Mouse (Mus musculus): ENCODE measurements around the gene Nav2.

Nav2 gene

DNA sequence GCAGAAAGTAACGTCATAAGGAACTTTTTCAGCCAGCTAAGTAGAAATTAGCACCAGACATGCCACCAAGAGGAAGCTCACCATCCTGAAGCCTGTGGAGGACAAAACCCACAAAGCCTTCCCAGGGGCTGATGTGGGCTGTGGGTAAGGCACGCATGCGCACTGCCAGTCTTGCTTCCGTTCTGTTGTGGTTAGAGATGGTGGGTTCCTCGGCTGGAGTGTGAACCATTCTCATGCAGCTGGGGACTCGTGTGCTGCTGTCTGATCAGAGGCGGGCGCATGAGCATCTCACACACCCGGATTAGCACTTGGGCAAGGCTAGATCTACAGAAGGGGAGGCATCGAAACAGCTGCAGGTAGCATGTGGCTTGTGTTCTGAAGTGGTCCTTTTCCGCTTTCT is 29.0 kb downstream of the Nav2 start:
- no peak for DNase-seq (ENCODE audit: low spot score)

DNA sequence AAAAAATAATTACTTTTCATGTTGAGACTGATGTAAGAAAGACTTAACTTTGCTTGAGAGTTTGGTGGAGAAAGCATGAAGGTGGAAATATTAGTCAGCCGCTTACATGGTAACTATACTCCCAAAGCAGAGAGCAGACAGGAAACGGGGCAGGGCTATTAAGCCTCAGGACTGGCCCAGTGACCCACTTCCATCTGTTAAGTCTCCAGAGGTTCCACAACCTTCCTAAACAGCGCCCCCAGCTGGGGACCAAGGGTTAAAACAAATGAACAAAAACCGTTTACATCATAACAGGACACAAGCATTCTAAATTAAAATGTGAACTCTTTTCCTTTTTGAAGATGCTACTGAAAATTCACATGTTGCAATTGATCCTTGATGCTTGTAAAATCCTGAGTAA is 29.7 kb downstream of the Nav2 start:
- DNase-seq (ENCODE audit: low spot score), result no peak

DNA sequence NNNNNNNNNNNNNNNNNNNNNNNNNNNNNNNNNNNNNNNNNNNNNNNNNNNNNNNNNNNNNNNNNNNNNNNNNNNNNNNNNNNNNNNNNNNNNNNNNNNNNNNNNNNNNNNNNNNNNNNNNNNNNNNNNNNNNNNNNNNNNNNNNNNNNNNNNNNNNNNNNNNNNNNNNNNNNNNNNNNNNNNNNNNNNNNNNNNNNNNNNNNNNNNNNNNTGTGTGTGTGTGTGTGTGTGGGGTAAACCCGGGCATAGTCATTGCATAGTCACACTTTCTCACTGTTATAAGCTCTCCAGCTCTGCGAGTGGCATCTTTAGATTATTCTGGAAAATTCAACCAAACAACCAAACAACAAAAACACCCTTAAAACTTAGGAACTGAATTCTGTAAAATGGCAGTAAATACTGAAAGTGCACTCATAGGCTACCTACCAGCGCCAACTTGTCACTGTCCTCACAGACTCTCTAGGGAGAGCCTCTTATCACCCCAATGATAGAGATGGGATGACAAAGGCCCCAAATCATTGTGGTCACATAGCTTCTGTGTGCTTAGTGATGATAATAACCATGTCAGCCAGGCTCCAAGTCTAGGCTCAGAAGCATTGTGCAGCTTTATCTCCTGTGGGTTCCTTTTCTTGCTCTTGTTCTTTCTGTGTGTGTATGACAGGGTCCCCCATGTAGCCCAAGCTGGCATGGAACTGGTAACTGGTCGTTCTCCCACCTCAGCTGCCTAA is 40.0 kb downstream of the Nav2 start:
- no peak for DNase-seq (ENCODE audit: low spot score)

DNA sequence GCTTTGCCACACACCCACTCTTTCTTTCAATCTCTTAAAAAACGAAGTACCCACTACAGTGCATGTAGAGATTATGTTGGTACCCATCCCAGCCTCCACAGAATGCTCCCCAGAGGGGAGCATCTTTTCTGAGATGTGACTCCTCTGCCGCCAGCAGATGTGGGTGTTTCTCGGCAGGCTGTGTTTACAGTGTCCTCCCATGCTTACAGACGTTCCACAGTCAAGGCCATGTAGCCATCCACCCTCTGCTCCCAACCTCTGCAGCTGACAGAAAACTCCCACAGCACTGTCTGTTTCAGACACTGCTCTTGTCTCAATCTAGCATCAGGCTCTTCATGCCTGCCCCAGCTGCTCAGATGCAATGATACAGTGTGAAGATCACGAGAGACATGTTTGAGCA is 46.0 kb downstream of the Nav2 start:
- no peak for DNase-seq (ENCODE audit: low spot score)

DNA sequence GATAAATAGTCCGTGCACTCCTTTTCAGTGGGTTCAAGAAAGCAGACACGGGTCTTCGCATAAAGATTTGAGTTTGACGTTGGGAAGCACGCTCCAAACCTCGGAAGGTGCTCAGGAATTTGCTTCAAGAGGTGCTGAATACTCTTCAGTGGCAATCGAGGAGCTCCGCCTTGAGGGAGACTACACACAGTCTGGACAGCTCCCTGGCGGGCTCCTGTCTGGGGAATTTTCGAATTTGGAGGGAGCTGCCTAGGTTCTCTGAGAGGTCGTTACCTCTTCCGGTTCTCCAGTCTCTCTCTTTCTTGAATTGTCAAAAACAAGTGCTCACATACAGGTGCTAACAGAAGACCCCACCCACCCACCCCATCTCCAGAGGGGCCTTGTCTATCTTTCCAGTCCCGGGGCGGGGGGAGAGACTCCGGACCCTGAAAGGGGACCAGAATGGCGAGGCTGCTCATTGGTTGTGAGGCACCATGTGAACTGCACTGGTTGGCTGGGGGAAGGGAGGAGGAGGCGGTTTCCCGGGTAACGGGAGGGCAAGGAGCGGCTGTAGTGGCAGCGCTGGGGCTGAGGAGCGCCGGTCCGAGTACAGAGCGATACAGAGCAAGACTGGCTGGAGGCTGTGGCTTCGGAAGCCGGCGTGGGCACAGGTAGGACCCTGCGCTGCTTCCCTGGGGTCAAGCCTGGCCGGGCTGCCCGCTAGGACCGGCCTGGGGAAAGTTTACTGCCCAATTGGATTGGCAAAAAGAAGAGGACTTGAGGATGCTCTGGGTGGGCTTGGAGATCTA is 50.2 kb downstream of the Nav2 start:
- peak; percentile 74 for DNase-seq (ENCODE audit: low spot score)

DNA sequence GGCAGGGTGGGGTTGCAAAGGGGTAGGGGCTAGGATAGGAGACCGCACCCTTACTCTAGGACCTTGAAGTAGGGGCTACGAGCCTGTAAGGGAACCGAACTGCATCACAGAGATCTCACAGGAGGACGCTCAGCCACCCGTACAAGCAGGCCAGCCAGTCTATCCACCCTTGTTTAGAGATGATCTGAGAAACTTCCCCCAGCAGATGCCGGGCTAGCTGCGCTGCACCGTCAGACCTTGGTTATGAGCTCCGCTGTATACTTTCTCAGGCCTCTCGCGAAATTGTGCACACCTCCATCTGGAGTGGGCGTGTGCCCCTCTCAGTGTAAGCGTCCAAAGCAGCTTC is 50.8 kb downstream of the Nav2 start:
- DNase-seq (ENCODE audit: low spot score), result no peak

DNA sequence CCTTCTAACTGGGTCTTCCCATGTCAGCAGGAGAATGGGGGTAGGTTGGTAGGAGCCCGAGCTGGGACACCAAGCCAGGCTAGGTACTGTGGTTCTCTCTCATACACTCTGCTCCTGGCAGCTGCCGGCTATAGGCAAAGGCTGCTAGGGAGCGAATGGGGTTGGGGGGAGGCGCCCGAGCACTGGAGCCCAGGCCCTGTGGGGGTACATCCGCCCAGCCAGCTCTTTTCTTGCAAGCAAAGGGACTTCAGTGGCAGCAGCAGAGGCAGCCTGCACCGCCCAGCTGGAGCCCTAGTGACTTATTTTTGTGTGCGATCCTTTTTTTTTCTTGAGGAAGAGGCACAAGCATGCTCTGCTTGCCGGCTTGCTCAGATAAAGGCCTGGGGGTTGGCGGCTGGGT is 51.6 kb downstream of the Nav2 start:
- DNase-seq (ENCODE audit: low spot score), result no peak

DNA sequence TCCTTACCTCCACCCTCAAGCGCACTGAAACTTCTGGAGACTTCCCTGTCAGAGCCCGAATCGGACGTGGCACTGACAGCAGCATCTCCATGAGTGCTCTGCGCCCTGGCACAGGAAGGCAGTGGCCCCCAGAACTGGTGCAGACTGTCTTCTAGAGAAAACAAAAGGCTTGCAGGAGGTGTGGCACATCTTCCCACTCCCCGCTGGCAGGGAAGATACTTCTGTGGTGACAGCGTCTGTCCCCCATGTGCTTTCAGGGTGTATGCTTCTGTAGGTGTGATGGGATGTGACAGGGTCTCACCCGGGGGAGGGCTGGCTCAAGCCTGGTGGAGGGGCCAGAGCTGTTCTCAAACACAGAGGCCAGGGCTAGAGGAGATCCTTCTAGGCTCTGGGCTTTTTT is 53.0 kb downstream of the Nav2 start:
- DNase-seq (ENCODE audit: low spot score), result no peak

DNA sequence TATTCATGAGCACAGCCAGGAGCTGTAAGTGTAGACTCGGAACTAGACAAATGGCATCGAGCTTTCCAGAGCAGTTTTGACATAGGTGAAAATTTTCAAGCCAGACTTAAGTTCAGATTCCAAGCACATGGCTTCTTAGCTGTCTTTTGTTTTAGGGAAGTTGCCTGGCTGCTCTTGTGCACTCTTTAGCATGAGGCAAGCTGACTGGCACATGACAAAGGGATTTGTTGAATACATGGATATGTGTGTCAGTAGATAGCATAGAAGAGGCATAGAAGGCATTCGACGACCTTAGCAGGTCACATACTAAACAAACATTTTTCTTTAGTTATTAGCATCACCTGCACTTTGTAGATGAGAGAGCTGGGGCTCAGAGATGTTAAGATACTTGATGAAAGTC is 53.4 kb downstream of the Nav2 start:
- DNase-seq (ENCODE audit: low spot score), result no peak

DNA sequence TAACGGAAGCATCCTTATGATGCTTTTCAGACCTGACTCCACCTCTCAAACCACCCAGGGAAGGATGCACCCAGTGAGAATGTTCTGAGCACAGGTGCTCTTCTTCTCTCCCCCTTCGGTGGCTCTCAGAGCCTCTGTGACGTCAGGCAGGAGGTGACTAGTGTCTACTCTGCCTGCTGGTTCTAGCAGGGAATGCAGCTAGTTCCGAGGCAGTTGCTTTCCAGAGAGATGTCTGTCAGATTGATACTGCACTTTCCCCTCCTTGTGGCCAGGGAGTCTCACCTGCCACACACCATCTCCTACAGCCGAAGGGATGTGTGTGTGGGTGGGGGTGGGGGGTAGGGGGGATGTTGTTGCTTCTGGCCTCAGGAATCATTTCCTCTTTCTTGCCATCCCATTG is 54.6 kb downstream of the Nav2 start:
- DNase-seq (ENCODE audit: low spot score), result no peak

DNA sequence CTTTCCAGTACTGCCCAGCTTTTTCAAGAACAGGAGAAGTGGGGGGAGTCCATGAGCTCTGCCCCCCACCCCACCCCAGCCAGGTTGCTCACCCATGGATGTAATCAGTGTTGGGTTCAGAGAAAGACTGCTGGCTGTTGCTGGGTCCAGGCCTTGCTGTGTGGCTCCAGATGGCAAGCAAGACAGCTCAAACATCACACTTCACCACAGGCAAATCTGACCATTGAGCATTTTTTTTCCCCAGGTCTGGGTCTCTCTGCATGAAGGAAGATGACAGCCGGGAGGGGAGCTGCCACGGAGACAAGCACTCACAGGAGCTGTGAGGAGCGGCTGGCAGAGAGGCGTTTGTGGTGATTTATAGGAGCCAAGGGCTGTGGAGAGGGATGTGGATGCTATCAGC is 55.0 kb downstream of the Nav2 start:
- no peak for DNase-seq (ENCODE audit: low spot score)

DNA sequence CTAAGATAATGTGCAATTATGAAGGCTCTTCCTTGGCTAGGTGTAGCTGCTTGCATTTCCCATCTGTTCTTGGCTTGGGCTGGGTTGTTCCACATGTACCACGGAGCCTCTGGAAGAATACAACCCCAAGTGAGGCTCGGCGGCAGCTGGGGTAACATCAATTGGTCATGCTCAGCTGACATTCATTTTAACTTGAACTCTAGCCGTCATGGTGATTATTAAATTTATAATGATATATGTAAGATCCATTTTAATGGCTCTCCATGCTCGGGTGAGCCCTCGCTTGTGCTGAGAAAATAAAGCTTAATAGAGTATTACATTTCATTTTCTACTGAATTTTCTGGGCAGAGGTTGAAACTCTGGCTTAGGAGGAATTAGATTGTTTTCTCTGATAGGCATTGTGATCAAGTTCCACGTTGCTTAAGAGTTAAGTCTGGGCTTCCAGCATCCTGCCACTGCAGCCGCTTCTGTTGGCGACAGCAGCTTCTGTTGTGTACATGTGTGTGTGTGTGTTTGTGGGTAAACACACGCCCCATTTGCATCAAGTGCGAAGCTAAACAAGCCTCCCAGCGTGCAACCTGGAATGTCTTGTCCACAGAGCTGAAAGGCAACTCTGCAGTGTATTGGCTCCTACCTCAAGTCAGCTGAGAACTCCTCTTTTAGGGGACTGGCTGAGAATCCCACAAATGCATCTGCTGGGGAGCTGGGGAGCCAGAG is 57.4 kb downstream of the Nav2 start:
- no peak for DNase-seq (ENCODE audit: low spot score)

DNA sequence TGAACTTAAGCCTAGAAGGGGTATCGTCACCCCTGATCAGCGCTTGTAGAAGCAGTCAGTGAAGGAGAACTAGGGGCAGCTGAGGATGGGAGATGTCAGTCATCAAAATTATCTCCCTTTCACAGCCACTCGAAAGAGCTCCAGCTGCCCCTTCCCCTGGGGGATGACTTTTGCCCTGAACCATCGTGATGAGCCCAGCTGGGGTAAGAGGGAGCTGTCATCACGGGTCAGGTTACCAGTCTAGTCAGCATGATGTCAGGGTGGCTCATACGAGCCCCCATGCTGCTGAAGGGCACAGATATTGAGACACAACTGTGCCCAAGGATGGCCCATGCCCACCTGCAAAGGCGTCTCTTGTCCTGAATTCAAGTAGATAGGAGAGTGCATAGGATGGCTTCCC is 72.5 kb downstream of the Nav2 start:
- no peak for DNase-seq (ENCODE audit: low spot score)

DNA sequence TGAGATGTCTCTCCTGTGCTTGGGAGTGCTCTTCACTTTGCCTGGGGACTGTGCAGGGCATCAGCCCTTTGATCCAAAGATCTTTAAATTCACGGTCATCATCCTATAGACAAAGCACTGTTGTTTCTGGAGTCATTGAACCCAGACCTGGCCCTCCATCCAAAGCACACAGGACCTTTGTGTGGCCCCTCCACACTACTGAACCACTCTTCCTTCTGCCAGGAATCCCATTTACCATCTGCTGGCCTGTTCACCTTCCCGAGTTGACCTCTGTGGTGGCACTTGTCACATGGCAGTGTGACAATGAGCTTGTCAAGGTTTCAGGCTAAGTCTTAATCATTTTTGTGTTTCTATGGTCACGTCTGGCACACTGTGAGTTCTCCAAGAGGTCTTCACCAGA is 73.3 kb downstream of the Nav2 start:
- no peak for DNase-seq (ENCODE audit: low spot score)

DNA sequence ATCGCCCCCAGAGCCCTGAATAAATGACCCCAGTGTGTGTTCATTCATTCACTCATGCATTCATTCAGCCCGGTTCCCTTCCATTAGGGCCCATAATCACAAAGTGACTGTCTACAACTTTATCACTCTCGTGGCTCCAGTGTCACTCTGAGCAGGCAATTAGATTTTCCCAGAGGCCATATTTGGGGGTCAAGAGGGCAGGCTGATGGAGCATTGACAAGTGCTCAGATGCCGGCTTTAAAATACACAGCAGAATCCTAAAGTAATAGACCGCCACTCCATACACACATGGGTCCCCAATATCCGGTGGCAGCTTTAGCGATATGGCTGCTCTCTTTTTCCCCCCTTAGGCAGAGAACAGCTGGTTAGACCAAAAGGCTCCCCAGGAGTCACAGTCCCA is 74.1 kb downstream of the Nav2 start:
- no peak for DNase-seq (ENCODE audit: low spot score)

DNA sequence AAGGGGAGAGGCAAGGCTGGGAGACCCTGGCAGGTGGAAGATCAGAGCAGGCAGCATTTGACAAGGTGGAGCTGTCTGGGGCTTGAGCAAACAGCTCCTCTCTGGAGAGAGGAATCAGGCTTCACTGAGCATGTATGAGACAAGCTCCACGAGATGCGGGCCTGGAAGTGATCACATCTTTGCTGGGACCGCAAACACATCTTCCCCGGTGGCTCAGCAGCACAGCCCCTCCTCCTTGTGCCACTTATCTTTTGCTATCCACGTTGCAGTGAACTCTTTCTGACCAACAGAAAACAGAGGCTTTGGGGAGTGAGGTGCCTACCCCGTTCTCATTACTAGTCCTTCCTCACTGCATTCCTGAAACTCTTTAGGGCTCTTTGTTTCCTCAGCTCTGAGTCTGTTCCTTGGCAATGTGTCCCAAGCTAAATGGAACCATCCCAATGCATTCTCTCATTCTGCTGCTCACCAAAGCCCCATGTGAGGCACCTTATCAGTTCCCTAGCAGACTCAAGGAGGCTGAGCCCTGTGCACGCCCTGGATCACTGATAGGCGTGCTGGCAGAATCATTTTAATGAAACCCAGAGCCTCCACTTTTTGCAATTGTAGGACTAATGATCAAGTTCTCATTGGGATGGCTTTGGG is 83.5 kb downstream of the Nav2 start:
- no peak for DNase-seq (ENCODE audit: low spot score)

DNA sequence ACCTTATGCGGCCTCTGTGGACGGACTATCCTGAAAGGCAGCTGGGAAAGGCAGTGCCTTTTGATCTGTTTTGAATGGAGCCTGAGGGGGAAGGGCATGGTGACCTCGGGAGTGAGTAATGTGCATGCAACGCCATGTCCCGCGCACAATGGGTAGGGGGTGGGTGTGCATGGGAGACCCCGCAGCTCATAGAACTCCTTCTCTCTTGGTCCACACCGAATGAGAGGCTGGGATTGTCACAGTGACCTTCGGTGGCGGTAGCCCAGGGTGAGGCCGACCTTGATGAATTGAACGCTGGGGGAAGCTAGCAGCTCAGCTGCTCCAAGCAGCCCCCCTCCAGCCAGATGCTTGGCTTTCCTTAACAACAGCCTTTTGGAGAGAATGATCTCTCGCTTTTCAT is 86.7 kb downstream of the Nav2 start:
- no peak for DNase-seq (ENCODE audit: low spot score)

DNA sequence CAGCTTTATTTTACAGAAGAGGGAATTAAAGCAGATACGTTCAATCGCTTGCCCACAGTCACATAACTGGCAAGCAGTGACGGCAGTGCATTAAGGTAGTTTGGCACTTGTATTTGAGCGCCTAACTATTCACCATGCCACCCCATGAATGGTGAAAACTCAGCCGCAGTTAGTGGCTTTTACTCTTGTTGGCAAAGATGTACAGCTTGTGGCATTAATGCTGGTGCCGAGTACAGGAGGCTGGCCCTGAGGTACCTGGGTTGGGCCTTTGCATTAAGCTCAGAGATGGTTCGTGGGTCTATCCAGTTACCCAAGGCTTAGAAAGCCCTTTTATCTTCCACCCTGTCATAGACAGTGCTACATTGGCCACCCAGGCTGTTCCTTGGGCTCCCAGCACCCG is 87.2 kb downstream of the Nav2 start:
- no peak for DNase-seq (ENCODE audit: low spot score)

DNA sequence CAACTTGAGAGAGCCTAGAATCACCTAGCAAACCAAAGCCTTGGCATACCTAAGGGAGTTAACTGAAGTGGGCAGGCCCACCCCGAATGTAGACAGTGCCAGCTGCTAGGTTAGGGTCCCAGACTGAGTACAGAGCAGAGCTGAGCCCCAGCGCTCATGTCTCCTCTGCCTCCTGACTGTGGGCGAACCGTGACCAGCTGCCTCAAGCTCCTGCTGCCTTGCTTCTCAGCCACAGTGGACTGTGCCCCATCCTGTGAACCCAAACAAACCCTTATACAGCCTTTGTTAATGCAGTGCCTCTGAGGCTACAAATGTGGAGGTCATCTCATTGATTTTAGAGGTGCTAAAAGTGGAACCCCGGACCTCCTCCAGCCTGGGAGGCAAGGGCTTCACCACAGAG is 88.3 kb downstream of the Nav2 start:
- no peak for DNase-seq (ENCODE audit: low spot score)

DNA sequence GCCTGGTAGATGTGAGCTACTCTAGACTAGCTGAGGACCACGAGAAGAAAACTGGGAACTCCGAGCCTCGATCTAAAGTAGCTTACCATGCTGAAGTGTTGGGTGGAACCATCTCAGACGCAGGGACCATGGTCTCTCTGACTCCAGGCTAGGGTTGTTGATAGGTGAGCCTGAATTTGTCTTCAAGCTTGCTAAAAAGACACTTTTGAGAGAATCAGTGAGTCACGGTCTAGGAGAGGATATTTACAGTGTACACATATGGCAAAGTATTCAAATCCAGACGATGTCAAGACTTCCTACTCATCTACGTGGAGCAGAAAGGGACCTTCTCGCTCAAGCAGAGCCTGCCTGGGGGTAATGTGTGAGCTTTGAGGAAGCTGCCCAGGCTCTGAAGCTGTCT is 89.6 kb downstream of the Nav2 start:
- no peak for DNase-seq (ENCODE audit: low spot score)

DNA sequence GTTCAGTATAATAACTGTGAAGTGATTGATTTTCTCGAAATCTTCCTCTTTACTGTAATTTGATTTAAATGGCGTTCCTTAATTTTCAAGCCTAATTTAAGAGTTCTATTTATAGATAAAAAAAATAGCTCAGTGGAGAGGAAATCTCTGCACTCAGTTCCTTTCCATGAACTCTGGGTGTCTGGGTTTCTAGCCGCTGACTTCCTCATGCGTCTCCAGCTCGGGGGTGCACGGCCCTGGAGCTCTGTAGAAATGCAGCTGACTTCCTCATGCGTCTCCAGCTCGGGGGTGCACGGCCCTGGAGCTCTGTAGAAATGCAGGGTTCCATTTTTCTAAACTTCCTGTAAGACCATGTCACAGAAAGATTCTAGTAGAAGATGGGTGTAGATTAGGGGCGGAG is 90.1 kb downstream of the Nav2 start:
- no peak for DNase-seq (ENCODE audit: low spot score)

DNA sequence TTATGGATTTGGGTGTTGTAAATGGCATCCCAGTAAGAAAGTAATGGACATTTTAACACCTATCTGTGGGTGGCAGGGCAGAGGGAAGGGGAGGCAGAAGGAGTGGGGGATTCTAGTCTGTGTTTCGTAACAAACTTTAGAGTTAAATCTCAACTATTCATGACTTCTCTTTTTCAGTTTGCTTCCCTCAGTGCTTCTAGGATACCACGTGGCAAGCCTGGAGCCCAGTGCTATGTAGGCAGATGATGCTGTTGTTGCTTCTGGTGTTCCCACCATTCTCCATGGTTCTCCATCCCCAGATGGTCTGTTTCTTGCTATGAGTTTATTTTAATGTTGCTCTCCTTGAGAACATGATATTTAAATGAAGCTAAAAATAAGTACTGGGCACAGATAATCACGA is 92.3 kb downstream of the Nav2 start:
- DNase-seq (ENCODE audit: low spot score), result no peak

DNA sequence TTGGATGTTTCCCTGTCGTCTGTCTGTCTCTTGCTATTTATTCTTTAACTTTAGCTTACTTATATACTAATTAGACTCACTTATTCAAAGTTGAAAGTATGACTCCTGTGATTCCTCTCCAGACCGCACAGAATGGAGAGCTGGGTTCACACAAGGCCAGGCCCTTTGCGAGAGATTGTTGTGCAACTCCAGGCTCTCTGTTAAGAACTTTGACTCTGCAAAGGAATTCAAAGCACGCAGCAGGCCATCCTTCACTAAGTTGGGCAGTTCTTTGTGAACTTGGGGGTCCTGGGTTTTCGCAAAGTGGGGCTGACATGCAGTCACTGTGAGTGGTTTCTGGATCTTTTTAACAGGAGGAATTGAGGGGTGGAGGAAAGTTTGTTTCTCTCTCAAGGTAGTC is 95.9 kb downstream of the Nav2 start:
- DNase-seq (ENCODE audit: low spot score), result no peak

All from testis, postnatal 14 days (tissue).